Comparison of ENCODE assay signal across 21 mouse cellular contexts in genomic region chrX:142501094-142501493, GRCm38 (mm10).
"Had no signal": no experiment of that assay in that cellular context is flagged by ENCODE, and none has a peak within 500 bp of the region (broad histone marks: within the 10 kb centered on the region; RNA-seq: fewer than 3 reads in every experiment).

No protein-coding gene starts in this region.

- H3K4me2 ChIP-seq: liver, embryonic 13.5 days; liver, embryonic 15.5 days; lung, embryonic 14.5 days; midbrain, embryonic 12.5 days; neural tube, embryonic 13.5 days; neural tube, embryonic 15.5 days had no signal

- DNase-seq: liver, embryonic 13.5 days; liver, postnatal 0 days; lung, embryonic 14.5 days; lung, postnatal 36 days; midbrain, embryonic 14.5 days; retina, postnatal 1 day; right cerebral cortex, adult 18-20 months; right cerebral cortex, postnatal 25 days; right cerebral cortex, postnatal 4 days; spleen, adult 18-20 months; thymus, adult 2 months; thymus, postnatal 25 days; thymus, postnatal 4 days had no signal

- H3K27ac ChIP-seq: liver, embryonic 13.5 days; liver, embryonic 15.5 days; macrophage; midbrain, embryonic 10.5 days; midbrain, embryonic 12.5 days; neural tube, embryonic 13.5 days; neural tube, embryonic 15.5 days had no signal

- H3K9me3 ChIP-seq: liver, embryonic 13.5 days; liver, embryonic 15.5 days; midbrain, embryonic 10.5 days; midbrain, embryonic 12.5 days; neural tube, embryonic 13.5 days; neural tube, embryonic 15.5 days had no signal

- H3K4me1 ChIP-seq: liver, embryonic 13.5 days; liver, embryonic 15.5 days; midbrain, embryonic 10.5 days; midbrain, embryonic 12.5 days; neural tube, embryonic 13.5 days; neural tube, embryonic 15.5 days had no signal

- H3K4me3 ChIP-seq: liver, embryonic 13.5 days; liver, embryonic 15.5 days; midbrain, embryonic 10.5 days; midbrain, embryonic 12.5 days; myocyte; neural tube, embryonic 13.5 days; neural tube, embryonic 15.5 days had no signal

- H3K36me3 ChIP-seq: liver, embryonic 13.5 days; liver, embryonic 15.5 days; midbrain, embryonic 10.5 days; midbrain, embryonic 12.5 days; neural tube, embryonic 13.5 days; neural tube, embryonic 15.5 days had no signal

- ATAC-seq: liver, postnatal 0 days; midbrain, embryonic 16.5 days had no signal

- H3K27me3 ChIP-seq: liver, embryonic 13.5 days had no signal

- H3K9ac ChIP-seq: liver, embryonic 13.5 days; liver, embryonic 15.5 days; liver, postnatal 0 days; lung, embryonic 14.5 days; midbrain, embryonic 12.5 days; neural tube, embryonic 13.5 days; neural tube, embryonic 15.5 days had no signal
